33 mouse cellular contexts compared by ENCODE assay signal in the genomic region with DNA sequence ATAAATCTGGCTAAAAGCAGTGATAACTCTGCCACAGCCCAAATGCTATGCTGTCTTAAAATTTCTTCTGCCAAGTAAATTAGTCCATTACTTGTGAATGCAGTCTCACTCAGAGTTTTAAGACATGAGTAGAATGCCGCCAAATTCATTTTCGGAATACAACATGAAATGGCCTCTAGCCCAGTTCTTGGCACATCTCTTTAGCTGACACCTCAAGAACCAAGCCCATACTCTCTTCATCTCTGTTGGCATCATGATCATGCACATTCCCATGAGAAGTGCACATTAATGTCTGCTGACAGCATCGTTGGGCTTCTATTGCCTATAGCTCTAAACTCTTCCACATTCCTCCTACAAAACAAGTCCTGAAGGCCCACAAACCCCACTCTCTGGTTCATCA.
"Had no signal": no experiment of that assay in that cellular context is flagged by ENCODE, and none has a peak within 500 bp of the region (broad histone marks: within the 10 kb centered on the region; RNA-seq: fewer than 3 reads in every experiment).

No protein-coding gene starts in this region.

- H3K4me1 ChIP-seq: hindbrain, embryonic 12.5 days; hindbrain, embryonic 13.5 days; intestine, embryonic 15.5 days; kidney, embryonic 15.5 days had no signal

- H3K4me3 ChIP-seq: heart, embryonic 13.5 days; heart, embryonic 15.5 days; hindbrain, embryonic 10.5 days; hindbrain, embryonic 12.5 days; hindbrain, embryonic 13.5 days; hindbrain, embryonic 15.5 days; intestine, embryonic 15.5 days; kidney, embryonic 15.5 days; layer of hippocampus, adult 2 months; left cerebral cortex, adult 2 months had no signal

- H3K9me3 ChIP-seq: heart, embryonic 13.5 days; heart, embryonic 15.5 days; hindbrain, embryonic 10.5 days; hindbrain, embryonic 12.5 days; hindbrain, embryonic 13.5 days; hindbrain, embryonic 15.5 days; intestine, embryonic 15.5 days; kidney, embryonic 15.5 days had no signal

- H3K27ac ChIP-seq: heart, embryonic 13.5 days; heart, embryonic 15.5 days; hindbrain, embryonic 10.5 days; hindbrain, embryonic 12.5 days; hindbrain, embryonic 13.5 days; hindbrain, embryonic 14.5 days; hindbrain, embryonic 15.5 days; hindbrain, postnatal 0 days; intestine, embryonic 15.5 days; kidney, embryonic 15.5 days; kidney, postnatal 0 days; layer of hippocampus, adult 2 months; left cerebral cortex, adult 2 months had no signal

- H3K27me3 ChIP-seq: heart, embryonic 13.5 days; heart, embryonic 15.5 days; hindbrain, embryonic 12.5 days; hindbrain, embryonic 13.5 days; hindbrain, embryonic 15.5 days; intestine, embryonic 15.5 days; kidney, embryonic 15.5 days had no signal

- ATAC-seq: hindbrain, embryonic 16.5 days; hindbrain, postnatal 0 days; inflammation-experienced regulatory T-cells, adult 6 months; intestine, embryonic 15.5 days; intestine, embryonic 16.5 days; intestine, postnatal 0 days had no signal

- H3K9ac ChIP-seq: heart, embryonic 13.5 days; heart, embryonic 15.5 days; hindbrain, embryonic 12.5 days; hindbrain, embryonic 13.5 days; hindbrain, embryonic 14.5 days; hindbrain, embryonic 15.5 days; intestine, embryonic 15.5 days; kidney, embryonic 15.5 days had no signal

- H3K36me3 ChIP-seq: heart, embryonic 13.5 days; heart, embryonic 15.5 days; hindbrain, embryonic 10.5 days; hindbrain, embryonic 12.5 days; hindbrain, embryonic 13.5 days; hindbrain, embryonic 15.5 days; intestine, embryonic 15.5 days; kidney, embryonic 15.5 days had no signal

- H3K4me2 ChIP-seq: heart, embryonic 13.5 days; heart, embryonic 15.5 days; hindbrain, embryonic 12.5 days; hindbrain, embryonic 13.5 days; hindbrain, embryonic 14.5 days; hindbrain, embryonic 15.5 days; intestine, embryonic 15.5 days; kidney, embryonic 15.5 days had no signal

- DNase-seq: heart, postnatal 10 days; heart, postnatal 14 days; heart, postnatal 36 days; heart, postnatal 4 days; kidney, adult 11 months; kidney, adult 18-20 months; kidney, adult 2 months; kidney, adult 8-10 months; kidney, adult 9 months; kidney, postnatal 10 days; kidney, postnatal 14 days; kidney, postnatal 25 days; kidney, postnatal 36 days; kidney, postnatal 4 days; layer of hippocampus, adult 9-11 months; layer of hippocampus, postnatal 36 days had no signal
